Mouse (Mus musculus) layer of hippocampus, adult 9-11 months (tissue): ENCODE measurements at regions not wholly inside any gene's neighbourhood (a gene's known extent, or its start where the extent isn't known, plus 50 kb on each side); places are given as distances from the start of the nearest gene placed in this dataset.
"Not testable (repeated sequence)": the region's sequence is repeated elsewhere in the genome, so short reads cannot be mapped to it uniquely, and the experiment has no call there.

Source experiments
- DNase-seq: peaks from one replicate; pipeline ENCODE4 v3.0.0; 2022

DNA sequence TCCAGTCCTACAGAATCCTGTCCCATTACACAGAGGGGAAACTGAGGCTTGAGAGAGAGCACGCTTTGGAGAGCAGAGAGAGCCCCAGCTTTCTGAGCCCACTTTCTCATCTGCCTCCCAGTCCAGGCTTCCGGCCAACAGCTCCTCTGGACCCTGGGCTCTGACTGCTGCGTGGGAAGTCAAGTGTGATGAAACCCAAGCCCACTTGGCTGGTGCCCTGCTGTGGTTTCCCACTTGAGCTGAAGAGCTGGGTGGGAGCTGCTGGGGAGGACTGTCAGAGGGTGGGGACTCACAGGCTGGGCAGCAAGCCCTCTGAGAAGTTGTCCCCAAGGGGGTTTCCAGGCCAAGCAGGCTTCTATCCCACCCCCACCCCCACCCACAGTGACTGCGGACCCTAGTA, 139.9 kb upstream of the Haao start:
- DNase-seq: no peak

DNA sequence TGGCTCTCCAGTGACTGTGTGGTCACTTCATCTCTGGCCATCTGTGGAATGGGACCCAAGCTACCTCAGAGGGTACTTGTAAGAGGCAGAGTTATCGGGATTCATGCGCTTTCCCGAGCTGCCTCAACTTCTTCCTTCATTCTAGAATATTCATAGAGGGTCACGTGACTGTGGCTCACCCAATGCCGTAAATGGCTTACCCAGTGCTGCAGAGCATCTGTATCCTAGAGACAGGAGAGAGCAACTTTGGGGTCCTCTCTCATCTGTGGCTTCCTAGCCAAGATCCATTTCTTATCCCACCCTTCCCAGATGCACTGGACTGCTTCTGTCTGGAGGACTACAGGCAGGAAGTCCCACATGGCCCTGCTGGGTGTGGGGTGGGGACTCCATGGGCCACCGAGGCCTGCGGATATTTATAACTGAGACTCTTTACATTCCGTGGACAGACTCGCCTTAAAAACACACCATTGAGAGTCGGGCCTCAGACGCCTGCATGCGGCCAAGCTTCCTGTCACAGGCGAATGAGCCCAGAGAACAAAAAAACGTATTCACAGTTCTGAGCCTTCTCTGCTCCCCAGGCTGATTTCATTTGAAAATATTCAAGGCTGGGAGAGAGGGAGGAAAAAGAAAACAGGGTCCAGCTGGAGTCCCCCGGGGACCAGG, 138.3 kb upstream of the Haao start:
- DNase-seq: no peak

GRCm38 (mm10) chr17:83985333-83985790, 137.6 kb upstream of the Haao start:
- DNase-seq: no peak

DNA sequence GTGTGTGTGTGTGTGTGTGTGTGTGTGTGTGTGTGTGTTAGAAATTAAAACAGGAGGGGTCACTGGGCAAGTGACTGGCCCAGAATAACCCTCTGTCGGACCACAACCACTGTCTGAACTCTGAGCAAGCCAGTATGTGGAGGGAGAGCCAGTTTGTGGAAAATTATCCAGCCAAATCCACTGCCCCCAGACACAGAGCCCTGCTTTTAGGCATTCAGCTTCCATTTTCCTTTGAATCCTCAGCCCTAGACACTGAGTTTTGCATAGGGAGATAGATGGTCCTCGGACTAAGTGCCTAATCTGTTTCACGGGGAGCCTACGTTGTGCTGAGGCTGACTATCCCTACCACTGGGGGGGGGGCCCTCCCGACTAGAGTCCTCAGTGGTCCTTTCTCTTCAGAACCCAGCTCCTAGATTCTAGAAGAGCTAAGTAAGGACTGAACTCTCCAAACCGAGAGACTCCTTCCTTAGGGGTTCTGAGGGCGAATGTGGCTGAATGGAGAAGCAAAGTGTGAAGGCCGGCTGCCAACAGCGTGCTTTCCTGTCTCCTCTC, 136.2 kb upstream of the Haao start:
- no peak for DNase-seq

- no peak for DNase-seq
Measured at GRCm38 (mm10) chr17:83983070-83983836, 135.5 kb upstream of the Haao start.

- DNase-seq: no peak
Measured at GRCm38 (mm10) chr17:83982700-83983069, 134.9 kb upstream of the Haao start.

DNA sequence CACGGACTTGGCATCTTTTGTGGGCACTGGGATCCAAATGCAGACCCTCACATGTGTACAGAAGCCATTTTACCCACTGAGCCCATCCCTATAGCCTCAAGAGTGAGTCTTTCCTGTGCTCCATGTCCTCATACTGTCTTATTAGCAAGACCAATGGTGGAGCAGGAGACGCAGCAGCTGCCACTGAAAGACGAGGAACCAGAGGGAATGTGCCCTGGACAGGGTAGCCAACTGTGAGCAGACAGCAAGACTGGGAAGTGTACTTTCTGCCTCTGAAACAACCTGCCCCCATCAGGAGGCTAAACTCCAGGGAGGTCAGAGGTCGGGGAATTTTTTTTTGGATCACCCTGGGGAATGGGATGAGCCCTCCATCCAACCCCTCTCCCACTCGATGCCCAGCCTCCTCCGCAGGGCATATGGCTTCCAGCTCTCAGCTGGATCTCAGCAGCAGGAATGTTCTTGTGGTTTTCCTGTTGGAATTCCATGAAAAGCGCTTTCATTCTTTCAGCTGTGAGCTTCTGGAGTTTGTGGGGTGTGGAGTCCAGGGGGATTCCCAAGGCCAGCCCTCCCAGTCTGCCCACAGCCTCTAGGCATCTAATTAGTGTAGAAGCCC, 131.2 kb upstream of the Haao start:
- DNase-seq: no peak

DNA sequence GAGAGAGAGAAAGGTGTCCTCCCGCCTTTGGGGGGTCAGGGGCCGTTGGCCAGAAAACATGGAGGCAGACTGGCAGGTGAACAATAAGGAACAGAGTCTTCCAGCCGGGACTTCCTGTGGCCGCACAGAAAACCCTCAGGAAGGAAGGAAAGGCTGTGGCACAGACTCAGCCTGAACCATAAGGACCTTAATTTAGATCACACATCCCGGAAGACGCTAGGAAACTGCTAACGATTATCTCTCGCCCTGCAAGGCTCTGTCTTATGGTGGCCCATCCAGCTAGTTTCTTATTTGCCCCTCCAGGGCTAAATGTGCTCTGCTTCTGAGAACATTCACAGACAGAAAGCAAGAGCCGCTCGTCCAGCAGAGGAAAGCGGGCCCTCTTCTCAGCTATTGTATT, 130.0 kb upstream of the Haao start:
- DNase-seq: no peak

- no peak for DNase-seq
Measured at GRCm38 (mm10) chr17:83975813-83976212, 128.1 kb upstream of the Haao start.

DNA sequence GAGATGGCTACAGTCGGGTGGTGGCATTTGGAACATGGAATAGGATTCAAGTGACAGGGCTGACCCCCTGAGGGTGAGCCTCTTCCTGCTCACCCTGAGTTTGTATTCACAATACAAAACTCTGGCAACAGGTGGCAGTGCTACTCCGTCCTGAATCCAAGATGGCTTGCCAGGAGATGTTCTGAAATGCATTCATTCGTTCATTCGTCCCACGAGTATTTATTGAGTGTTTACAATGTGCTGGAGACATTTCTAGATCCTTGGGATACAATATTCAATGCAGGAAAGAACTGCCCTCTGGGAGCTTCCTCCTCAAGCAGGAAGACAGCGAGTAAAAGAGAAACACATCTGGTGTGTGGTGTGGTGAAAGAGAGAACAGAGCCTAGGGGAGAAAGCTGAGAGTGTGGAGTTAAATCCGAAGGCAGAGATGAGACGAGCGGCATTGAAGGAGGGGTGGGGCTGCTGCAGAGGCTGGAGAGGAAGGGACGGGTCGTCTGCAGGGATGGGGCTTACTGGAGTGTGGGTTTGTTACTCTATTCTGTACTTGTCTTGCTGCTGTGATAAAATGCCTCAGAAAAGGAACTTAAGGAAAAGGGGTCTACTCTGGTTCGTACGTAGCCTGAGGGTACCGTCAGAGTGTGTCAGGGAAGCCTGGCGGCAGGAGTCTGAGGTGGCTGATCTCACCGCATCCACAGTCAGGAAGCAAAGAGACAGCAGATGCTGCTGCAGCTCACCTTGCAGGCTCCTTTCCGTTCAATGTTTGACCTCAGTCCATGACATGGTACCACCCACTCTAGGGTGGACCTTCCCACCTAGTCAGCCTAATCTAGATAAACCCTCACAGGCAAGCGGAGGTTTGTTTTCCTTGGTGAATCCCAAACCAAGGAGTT, 125.9 kb upstream of the Haao start:
- no peak for DNase-seq

GRCm38 (mm10) chr17:83972874-83973273, 125.1 kb upstream of the Haao start:
- DNase-seq: no peak

DNA sequence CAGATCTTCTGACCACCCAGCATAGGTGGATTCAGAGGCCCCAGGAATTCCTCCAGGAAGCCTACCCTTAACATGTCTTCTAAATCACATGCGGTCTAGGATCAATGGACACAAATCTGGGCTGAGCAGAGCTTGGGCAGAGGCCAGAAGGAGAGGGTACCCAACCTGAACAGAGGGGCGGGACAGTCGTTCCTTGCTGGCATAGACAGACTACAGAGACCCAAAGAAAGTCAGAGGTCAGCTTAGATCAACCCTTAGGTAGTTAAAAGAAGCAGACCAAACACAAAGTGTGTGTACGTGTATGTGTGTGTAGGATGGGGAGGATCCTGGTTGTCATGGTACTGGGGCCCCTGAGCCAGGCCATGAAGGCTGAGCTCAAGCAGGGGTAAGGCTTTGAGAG, 124.7 kb upstream of the Haao start:
- DNase-seq: no peak

DNA sequence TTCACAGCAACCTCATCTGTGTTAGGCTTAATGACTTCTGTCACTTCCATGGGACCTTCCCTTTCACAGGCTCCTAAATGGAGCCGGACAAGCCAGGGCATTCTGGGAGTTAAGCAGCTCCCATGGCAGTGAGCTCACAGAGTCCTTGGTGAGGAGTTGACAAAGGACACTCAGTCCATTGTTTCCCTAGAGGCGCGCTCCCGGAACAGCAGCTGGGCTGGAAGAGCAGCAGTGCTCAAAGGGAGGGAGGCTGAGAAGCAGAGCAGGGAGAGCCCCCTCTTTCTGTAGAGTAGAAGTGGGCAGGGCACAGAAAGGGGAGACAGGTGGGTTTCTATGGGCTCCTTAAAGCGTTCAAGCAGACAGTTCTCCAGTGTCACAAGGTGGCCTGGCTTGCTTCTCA, 124.3 kb upstream of the Haao start:
- peak; percentile 80 for DNase-seq

DNA sequence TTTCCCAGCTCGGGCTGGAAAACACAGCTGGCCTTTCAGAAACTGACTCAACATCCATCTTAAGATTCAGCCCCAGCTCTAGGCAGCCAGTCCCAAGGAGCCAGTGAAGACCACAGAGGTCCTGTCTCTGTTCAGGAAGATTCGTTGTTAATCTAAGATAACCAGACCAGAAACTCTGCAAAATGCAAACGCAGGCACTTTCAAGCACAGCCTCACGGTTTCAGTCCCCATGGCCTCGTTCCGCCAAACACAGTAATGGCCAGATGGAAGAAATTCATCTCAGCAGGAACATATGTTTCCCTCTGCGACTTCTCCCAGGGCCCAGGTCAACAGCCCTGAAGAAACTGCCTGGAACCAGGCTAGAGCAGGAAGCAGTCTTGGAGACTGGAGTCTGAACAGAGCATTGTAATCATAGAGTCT, 121.7 kb upstream of the Haao start:
- no peak for DNase-seq

DNA sequence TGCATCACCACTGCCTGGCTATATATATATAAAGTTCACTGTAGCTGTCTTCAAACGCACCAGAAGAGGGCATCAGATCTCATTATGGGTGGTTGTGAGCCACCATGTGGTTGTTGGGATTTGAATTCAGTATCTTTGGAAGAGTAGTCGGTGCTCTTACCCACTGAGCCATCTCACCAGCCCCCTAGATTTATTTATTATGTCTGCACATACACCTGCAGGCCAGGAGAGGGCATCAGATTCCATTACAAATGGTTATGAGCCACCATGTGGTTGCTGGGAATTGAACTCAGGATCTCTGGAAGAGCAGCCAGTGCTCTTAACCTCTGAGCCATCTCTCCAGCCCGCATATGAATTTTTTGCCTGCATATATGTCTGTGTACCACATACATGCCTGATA, 120.4 kb upstream of the Haao start:
- not testable (repeated sequence) for DNase-seq

DNA sequence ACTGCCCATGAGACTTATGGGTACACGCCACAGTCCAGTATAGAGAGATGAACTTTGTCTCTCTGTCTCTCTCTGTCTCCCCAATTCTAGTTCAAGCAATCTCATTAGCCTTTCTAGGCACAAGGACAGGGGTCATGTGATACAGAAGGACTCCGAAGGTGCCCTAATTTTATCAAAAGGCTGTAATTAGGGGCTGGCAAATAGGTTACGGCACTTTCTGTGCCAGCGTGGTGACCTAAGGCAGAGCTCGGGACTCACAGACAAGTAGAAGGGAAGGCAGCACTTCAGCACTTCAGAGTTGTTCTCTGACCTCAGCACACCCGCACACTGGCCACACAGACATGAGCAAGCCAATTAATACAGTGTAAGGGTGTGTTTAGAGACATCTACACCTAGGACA, 119.2 kb upstream of the Haao start:
- peak; percentile 48 for DNase-seq

DNA sequence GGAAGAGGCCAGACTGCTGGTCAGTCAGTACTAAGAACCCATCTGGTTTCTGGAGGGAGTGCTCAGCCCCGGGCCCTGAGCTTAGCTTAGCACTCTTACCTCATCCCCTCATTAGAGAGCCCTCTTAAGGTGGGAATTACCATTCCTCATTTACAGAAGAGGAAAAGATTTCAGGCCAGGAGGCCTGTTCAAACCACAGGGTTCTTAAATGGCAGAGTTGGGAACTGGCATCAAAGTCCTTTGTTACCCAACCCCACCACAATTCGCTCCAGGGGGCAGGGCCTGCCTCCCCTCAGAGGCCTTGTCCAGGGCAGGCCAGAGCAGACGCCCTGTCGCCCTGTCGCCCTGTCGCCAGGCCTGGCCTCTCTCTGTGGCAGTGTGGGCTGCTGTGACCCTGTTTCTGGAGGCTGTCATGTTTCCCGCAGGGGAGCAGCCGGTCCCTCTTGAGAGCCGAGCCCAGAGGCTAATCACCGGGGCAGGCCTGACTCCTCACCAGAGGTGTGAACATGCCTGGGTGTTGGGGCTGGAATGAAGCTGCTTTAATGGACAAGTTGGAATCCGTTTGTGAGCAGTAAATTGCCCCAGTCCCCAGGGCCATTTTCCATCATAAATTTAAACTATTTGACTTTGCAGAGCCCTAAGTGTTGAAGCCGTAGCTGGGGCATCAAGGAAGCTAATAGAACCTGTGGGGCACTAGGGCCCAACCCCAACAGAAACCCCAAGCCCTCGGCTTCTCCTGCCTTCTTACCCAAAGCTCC, 116.9 kb upstream of the Haao start:
- no peak for DNase-seq

DNA sequence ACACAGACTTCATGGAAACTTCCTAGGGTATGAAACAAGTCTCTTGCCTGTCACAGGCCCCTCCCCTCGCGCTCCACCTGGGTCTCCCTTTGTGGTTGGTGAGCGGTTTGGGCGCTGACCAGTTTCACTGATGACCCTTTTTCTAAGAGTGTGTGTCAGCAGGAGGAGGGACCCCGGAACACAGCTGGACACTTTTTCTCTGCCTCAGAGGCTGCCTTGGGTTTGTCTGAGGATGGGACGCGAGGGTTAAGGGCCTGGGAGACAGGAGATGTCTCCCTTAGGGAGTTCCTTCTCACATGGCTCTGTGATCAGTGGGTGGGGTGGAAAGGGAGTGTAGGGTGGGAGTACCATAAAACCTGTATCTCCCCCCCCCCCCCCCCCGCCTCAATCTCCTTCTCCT, 115.8 kb upstream of the Haao start:
- no peak for DNase-seq

GRCm38 (mm10) chr17:83962841-83963240, 115.1 kb upstream of the Haao start:
- no peak for DNase-seq

DNA sequence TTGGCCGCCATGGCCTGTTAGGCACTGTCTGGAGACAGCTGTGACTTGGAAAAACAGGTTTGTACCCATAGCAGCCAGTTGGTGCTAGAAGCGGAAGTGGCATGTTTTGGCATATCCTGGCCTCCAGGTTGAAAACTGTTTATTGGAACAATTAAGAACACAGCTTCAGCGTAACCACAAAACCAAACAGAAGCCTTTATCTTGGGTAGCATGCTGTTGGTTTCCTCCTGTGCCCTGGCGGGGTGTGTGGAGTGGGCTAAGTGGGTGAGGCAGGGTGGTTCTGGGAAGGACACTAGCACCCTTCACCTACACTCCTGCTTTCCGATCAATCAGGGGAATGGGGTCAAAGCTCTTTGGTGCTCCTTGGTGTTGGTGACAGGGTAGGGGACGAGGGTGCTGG, 114.4 kb upstream of the Haao start:
- DNase-seq: no peak

DNA sequence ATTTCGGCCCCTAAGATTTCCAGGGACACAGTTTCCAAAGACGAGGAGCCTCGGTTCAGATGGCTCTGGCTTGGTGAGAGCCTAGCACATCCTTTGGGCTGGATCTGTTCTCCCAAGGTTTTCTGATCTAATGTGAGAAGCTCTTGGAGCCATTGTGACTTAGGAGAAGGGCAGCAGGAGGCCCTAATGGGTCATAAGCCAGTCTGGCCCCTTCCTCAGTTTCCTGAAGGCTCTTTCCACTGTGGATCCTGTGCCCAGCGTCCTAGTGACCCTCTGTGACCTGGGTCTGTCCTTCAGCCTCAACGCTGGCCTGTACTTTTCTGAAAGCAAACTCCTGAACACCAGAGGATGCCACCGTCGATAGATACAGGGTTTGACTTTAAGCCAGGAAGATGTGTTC, 113.1 kb upstream of the Haao start:
- no peak for DNase-seq

DNA sequence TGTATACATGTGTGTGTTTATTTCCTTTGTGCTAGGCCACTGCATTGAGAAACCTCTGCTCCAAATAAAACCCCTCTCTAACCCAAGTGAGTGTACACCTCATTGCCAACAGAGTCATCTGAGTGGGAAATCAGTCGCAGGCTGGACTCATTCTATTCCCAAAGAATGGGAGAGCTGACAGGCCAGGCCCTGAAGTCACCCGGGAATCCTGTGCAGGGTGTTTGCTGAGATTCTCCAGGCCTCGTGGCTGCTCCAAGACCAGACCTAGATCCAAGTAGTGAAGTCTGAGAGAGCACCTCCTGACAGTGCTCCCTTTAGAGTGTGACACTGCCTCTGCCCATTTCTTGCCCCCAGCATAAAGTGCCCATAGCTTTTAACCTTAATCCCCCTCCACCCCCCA, 112.4 kb upstream of the Haao start:
- no peak for DNase-seq
